Mouse (Mus musculus) cerebellum, adult 2 months (tissue): ENCODE results near the gene Cd9. TPM values are rescaled to one million over a fixed set of nuclear protein-coding genes. Genes with fewer than 3 reads are reported as not detected.

Experiments used
- DNase-seq, 2 experiments: peaks; one replicate each; pipeline ENCODE4 v3.0.0; 2021
- H3K27ac ChIP-seq: fragments of 200-500 bp; 2 replicates; pipeline ENCODE4 v1.5.1; 2012; ENCODE audit warnings: low read length, control low read depth, inconsistent platforms; ENCODE audit not compliant: insufficient read depth
- H3K27me3 ChIP-seq: fragments of 200-500 bp; 2 replicates; pipeline ENCODE4 v1.6.1; 2012; ENCODE audit warnings: inconsistent platforms, mild to moderate bottlenecking, low read length, moderate library complexity; ENCODE audit not compliant: control insufficient read depth, insufficient read depth
- H3K4me1 ChIP-seq: fragments of 200-500 bp; 2 replicates; pipeline ENCODE4 v1.6.1; 2011; ENCODE audit warnings: low read length; ENCODE audit not compliant: control insufficient read depth, insufficient read depth
- H3K4me3 ChIP-seq: fragments of 200-500 bp; replicated peaks from 2 replicates; pipeline ENCODE3; 2011; ENCODE audit warnings: mild to moderate bottlenecking, low read depth, low read length, control low read depth; ENCODE audit not compliant: insufficient read depth
- CTCF ChIP-seq: fragments of 200-500 bp; IDR thresholded peaks from 2 replicates; pipeline ENCODE4 v1.5.1; 2011; ENCODE audit warnings: low read depth, mild to moderate bottlenecking, control low read depth, low read length, moderate library complexity, borderline replicate concordance; ENCODE audit not compliant: insufficient read depth
- POLR2A ChIP-seq: fragments of 200-500 bp; IDR thresholded peaks from 2 replicates; pipeline ENCODE4 v1.6.1; 2011; ENCODE audit warnings: low read length, control low read depth, borderline replicate concordance; ENCODE audit not compliant: insufficient read depth
- WGBS: fragments of 180-500 bp; shearing (Covaris S2); methylation state at CpG from one replicate; pipeline ENCODE4 v1.1.7; 2018; 5-methylcytosine and 5-hydroxymethylcytosine counted together
- polyA plus RNA-seq: library from polyadenylated mRNA; depleted of rRNA; stranded (reverse); fragments of >200 nt; gene quantifications from 2 replicates; pipeline ENCODE4 v1.2.3, GENCODE M21; 2012

Gene Cd9
- polyA plus RNA-seq, 1 experiment: 96.9 TPM

DNA sequence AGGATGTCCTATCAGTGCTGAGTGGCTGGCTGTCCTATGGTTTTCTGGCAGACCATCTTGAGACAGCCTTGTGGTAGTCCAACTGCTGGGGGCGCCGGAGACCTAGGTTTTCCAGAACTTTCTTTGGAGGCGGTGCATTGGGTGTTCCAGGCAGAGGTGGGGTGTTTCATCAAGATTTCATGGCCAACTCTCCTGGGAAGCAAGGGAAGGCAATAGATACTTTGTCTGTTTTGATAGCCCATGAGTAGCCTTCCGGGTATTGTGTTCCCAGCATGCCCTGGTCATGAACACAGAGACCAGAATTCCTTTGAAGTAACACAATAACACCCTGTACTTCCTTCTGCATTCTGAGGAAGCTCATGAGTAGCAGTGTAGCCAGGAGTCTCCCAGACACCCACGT, 34.9 kb upstream of the Cd9 start:
- Histone ChIP-seq H3K4me1 (no peaks in the 10 kb centered on the region; the same call in 1 of the 2 replicates), H3K4me3 (no peak overlapping the region), H3K27ac (no peak overlapping the region), H3K27me3 (no peaks in the 10 kb centered on the region)
- no peak for DNase-seq
- WGBS: 90% methylated on average over 5 of the region's 5 CpGs
- TF ChIP-seq CTCF (no peak), POLR2A (no peak)

DNA sequence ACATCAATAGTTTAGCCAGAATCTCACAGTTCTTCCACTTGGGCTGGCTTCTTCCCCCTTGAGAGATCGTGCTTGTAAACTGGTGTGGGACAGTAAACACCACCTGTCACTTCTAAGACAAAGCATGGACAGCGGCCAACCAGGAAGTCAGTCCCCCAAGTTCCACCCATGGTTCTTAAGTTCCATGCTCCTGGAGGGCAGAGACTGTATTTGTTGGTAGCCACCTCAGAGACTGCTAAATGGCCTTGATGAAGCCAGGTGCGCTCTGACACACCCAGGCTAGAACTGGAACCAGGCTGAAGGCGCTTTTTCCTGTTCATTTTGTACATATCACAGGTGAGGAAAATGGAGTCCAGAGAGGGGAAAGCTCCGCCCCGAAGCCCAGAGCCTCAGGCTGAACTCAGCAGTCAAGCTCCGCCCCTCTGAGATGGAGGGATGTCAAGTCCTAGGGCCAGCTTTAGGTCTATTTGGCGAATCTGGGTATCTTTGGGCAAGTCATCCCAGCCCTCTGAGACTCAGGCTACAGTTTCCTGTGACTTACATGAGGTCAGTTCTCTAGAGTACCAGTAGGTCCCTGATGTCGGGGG, 34.1 kb upstream of the Cd9 start:
- no peak for DNase-seq
- Histone ChIP-seq H3K4me3 (no peak overlapping the region), H3K27ac (no peak overlapping the region), H3K27me3 (no peaks in the 10 kb centered on the region), H3K4me1 (no peaks in the 10 kb centered on the region; the same call in 1 of the 2 replicates)
- TF ChIP-seq CTCF (no peak), POLR2A (no peak)
- WGBS: 84% methylated on average over 9 of the region's 9 CpGs

DNA sequence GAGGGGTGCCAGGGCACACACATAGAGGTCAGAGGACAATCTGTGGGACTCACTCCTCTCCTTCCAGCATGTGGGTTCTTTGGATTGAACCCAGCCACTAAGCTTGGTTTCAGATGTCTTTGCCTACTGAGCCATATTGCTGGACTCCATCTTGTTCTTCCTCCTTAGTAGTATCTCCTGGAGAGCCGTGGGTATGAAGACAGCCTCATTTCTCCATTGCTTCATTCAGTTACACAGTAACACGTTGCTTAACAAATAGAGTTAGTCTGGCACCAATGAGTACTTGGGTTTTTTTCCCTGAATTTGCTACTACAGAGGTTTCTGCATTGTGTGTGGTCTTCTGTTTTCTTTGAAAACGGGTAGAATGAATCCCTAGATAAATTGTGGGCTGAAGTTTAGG, 31.5 kb upstream of the Cd9 start:
- no peak for DNase-seq
- Histone ChIP-seq H3K4me1 (no peaks in the 10 kb centered on the region; the same call in 1 of the 2 replicates), H3K27me3 (no peaks in the 10 kb centered on the region; the same call in 1 of the 2 replicates), H3K4me3 (no peak overlapping the region), H3K27ac (no peak overlapping the region)
- WGBS: 68% methylated on average over 3 of the region's 3 CpGs
- TF ChIP-seq POLR2A (no peak), CTCF (no peak)

DNA sequence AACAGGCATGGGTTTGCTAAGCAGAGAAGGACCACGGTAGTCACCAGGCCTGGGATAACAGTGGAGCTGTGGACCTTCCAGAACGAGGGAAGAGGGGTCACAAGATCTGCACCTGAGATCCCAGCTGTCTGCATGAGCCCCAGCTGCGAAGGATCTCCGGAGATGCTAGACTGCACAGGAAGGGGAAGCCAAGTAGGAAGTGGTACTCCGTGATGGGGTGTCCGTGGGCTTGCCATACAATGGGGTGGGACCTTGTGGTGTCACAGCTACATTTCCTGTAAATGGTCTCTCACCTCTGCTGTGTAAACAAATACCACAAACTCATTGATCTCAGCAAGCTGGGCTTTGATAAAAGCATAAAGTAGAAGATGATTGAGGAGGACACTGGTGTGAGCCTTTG, 29.4 kb upstream of the Cd9 start:
- TF ChIP-seq POLR2A: no peak
- TF ChIP-seq CTCF: no peak
- Histone ChIP-seq H3K4me1 (no peaks in the 10 kb centered on the region; the same call in 1 of the 2 replicates), H3K27ac (no peak overlapping the region), H3K4me3 (no peak overlapping the region), H3K27me3 (no peaks in the 10 kb centered on the region; the same call in 1 of the 2 replicates)
- no peak for DNase-seq
- 91% methylated on average over 6 of the region's 6 CpGs for WGBS

DNA sequence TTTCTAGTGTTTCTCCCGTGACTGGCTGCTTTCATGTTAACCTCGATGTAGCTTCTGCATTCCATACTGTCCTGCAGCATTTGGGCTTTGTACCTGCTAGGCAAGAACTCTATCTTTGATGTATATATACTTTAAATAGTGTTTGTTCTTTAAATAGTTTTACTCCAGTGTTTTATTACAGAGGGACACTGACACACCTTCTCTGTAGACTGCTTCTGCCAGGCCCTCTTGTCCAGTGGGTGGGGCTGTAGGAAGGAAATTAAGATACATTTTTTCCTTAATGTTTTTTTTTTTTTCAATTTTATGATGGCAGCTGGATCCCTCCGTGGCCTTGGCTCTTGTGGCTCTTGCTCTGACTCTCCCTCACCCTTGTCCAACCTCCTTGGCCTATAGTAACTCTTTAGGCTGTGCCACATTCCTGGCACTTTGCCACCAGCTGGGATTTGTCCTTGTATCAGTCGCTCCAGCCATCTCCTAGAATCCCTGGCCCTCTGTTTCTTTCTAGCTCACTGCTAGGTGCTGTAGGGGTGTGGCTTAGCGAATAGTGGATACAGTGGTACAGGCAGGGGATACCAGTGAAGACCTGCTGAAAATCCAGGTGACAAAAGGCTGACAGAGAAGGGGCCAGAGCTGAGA, 27.1 kb upstream of the Cd9 start:
- H3K27ac ChIP-seq: no peak overlapping the region
- no peak overlapping the region for H3K4me3 ChIP-seq
- H3K27me3 ChIP-seq: no peaks in the 10 kb centered on the region; the same call in 1 of the 2 replicates
- WGBS: 53% methylated on average over 5 of the region's 5 CpGs
- no peak for DNase-seq
- no peak for TF ChIP-seq CTCF
- no peak for TF ChIP-seq POLR2A
- H3K4me1 ChIP-seq: no peaks in the 10 kb centered on the region; the same call in 1 of the 2 replicates

DNA sequence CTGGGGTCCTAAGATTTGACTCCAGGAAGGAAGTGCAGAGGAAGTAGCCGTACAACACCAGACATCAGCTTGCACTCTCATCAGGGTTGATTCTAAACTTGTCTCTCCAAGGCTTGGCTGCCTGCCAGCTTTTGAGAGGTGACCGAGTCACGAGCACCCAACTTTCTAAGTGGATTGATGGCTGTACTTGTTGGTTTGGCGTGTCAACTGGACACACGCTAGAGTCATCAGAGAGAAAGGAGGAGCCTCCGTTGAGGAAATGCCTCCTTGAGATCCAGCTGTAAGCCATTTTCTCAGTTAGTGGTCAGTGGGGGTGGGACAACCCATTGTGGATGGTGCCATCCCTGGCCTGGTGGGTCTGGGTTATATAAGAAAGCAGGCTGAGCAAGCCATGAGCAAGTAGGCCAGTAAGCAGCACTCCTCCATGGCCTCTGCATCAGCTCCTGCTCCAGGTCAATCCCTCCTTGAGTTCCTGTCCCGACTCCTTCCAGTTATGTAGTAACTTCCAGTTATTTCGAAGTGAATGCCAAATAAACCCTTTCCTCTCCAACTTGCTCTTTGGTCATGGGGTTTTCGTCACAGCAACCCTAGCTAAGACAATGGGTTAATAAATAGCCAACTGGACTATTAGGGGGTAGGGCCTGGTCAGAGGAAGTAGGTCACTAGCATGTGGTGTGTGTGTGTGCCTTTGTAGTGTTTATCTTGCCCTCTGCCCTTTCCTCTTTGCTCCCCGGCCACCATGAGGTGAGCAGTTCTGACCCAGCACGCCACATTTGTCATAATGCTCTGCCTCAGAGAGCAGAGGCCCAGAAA, 21.1 kb upstream of the Cd9 start:
- H3K4me1 ChIP-seq: no peaks in the 10 kb centered on the region
- no peaks in the 10 kb centered on the region for H3K27me3 ChIP-seq
- 84% methylated on average over 11 of the region's 11 CpGs for WGBS
- no peak for TF ChIP-seq CTCF
- TF ChIP-seq POLR2A: no peak
- DNase-seq: no peak
- H3K27ac ChIP-seq: no peak overlapping the region
- H3K4me3 ChIP-seq: no peak overlapping the region

DNA sequence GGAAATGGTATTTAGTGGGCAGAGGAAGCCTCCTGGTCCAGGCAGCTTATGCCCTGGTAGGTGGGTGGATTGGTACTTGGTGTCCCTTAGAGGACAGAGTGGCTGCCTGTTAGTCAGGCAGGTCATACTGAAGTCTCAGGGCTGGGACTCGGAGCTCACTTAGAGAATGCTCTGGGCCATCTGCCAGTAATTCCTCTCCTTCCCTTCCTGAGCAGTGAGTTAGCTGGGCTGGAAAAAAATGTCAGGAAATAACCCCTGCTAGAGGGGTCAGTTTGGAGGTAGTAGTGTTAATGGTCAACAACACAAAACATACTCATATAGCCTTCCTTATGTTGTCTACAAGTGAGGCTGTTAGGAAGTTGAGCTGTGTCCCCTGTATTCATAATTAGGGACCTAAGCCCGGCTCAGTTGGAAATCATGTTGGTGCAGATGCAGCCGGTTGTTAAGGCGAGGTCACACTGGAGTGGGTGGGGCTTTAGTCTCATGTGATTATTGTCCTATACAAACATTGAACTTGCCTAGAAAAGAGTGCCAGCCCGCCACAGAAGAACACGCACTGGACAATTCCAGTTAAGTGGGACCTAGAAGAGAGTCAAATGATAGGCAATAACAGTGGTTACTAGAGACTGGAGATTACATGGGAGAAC, 18.5 kb upstream of the Cd9 start:
- Histone ChIP-seq H3K27ac (no peak overlapping the region), H3K4me1 (no peaks in the 10 kb centered on the region), H3K4me3 (no peak overlapping the region), H3K27me3 (no peaks in the 10 kb centered on the region)
- no peak for DNase-seq
- WGBS: 59% methylated on average over 6 of the region's 6 CpGs
- no peak for TF ChIP-seq POLR2A
- no peak for TF ChIP-seq CTCF

DNA sequence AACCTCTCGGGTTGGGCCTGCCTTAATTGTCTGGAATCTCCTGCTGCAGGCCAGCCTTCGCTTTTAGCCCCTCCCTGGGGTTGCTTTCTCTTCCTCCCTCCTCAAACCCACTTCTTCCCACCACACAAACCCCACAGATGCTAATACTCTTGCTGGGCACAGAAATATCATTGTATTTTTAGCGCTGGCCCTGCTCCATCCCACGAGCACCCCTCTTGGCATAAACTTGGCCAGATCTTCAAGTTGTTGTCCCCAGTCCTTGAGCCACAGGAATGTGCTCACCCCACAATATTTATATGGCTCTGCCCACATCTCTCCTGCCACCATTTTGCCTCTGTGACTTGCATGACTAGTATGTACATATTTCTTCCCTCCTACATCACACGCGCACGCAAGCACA, 16.6 kb upstream of the Cd9 start:
- WGBS: 75% methylated on average over 7 of the region's 7 CpGs
- DNase-seq: no peak
- no peak for TF ChIP-seq CTCF
- TF ChIP-seq POLR2A: no peak
- H3K27ac ChIP-seq: no peak overlapping the region
- H3K4me3 ChIP-seq: no peak overlapping the region
- no peaks in the 10 kb centered on the region for H3K27me3 ChIP-seq
- H3K4me1 ChIP-seq: no peaks in the 10 kb centered on the region
